Mouse (Mus musculus): ENCODE measurements around the gene Icos. TPM values are rescaled to one million over a fixed set of nuclear protein-coding genes. Genes with fewer than 3 reads are reported as not detected.

Icos gene
- total RNA-seq, 2 experiments from 2014 or later, result 0.11 to 0.31 TPM

GRCm38 (mm10) chr1:60959246-60959645 is 18.5 kb upstream of the Icos start:
- DNase-seq, result no peak
- intact Hi-C loops (cut with DNase I; ENCODE audit: low total_unique reads), result no loop called here

- intact Hi-C loops (cut with DNase I; ENCODE audit: low total_unique reads), result no loop called here
- peak; percentile 22 for DNase-seq
Measured at GRCm38 (mm10) chr1:60960451-60960850, 17.3 kb upstream of the Icos start.

- peak; percentile 49 for DNase-seq
- intact Hi-C loops (cut with DNase I; ENCODE audit: low total_unique reads), result no loop called here
Measured at GRCm38 (mm10) chr1:60961080-60961479, 16.6 kb upstream of the Icos start.

- intact Hi-C loops (cut with DNase I; ENCODE audit: low total_unique reads), result no loop called here
- DNase-seq, result no peak
Measured at GRCm38 (mm10) chr1:60962095-60962494, 15.6 kb upstream of the Icos start.

- intact Hi-C loops (cut with DNase I; ENCODE audit: low total_unique reads), result no loop called here
- no peak for DNase-seq
Measured at GRCm38 (mm10) chr1:60967521-60967920, 10.2 kb upstream of the Icos start.

GRCm38 (mm10) chr1:60970846-60971245 is 6.9 kb upstream of the Icos start:
- intact Hi-C loops (cut with DNase I; ENCODE audit: low total_unique reads), result no loop called here

GRCm38 (mm10) chr1:60974221-60974620 is 3.5 kb upstream of the Icos start:
- DNase-seq, result no peak

More at GRCm38 (mm10) chr1:60970846-60971245, 6.9 kb upstream of the Icos start:
- no peak for DNase-seq

GRCm38 (mm10) chr1:60975646-60976294 is 2.0 kb upstream of the Icos start:
- intact Hi-C loops (cut with DNase I; ENCODE audit: low total_unique reads), result no loop called here
- no peak for DNase-seq

More at GRCm38 (mm10) chr1:60974221-60974620, 3.5 kb upstream of the Icos start:
- intact Hi-C loops (cut with DNase I; ENCODE audit: low total_unique reads), result no loop called here

GRCm38 (mm10) chr1:60979126-60979842 is 1.6 kb downstream of the Icos start:
- no peak for DNase-seq
- intact Hi-C loops (cut with DNase I; ENCODE audit: low total_unique reads), result no loop called here

GRCm38 (mm10) chr1:60979843-60980235 is 2.1 kb downstream of the Icos start:
- intact Hi-C loops (cut with DNase I; ENCODE audit: low total_unique reads), result no loop called here
- DNase-seq, result no peak

- no peak for DNase-seq
- intact Hi-C loops (cut with DNase I; ENCODE audit: low total_unique reads), result no loop called here
Measured at GRCm38 (mm10) chr1:60985075-60985474, 7.3 kb downstream of the Icos start.

GRCm38 (mm10) chr1:60986141-60986540 is 8.4 kb downstream of the Icos start:
- intact Hi-C loops (cut with DNase I; ENCODE audit: low total_unique reads), result no loop called here
- no peak for DNase-seq

GRCm38 (mm10) chr1:60989086-60989485 is 11.4 kb downstream of the Icos start:
- intact Hi-C loops (cut with DNase I; ENCODE audit: low total_unique reads), result no loop called here
- no peak for DNase-seq

- no peak for DNase-seq
- intact Hi-C loops (cut with DNase I; ENCODE audit: low total_unique reads), result no loop called here
Measured at GRCm38 (mm10) chr1:60990305-60990704, 12.6 kb downstream of the Icos start.

GRCm38 (mm10) chr1:60998008-60998557 is 20.4 kb downstream of the Icos start:
- intact Hi-C loops (cut with DNase I; ENCODE audit: low total_unique reads), result no loop called here
- DNase-seq, result no peak

- no peak for DNase-seq
Measured at GRCm38 (mm10) chr1:60998689-60999088, 21.0 kb downstream of the Icos start.

GRCm38 (mm10) chr1:61001786-61002354 is 24.1 kb downstream of the Icos start:
- no peak for DNase-seq
- intact Hi-C loops (cut with DNase I; ENCODE audit: low total_unique reads), result no loop called here

More at GRCm38 (mm10) chr1:60998689-60999088, 21.0 kb downstream of the Icos start:
- intact Hi-C loops (cut with DNase I; ENCODE audit: low total_unique reads), result no loop called here

GRCm38 (mm10) chr1:61006229-61006628 is 28.5 kb downstream of the Icos start:
- DNase-seq, result no peak
- intact Hi-C loops (cut with DNase I; ENCODE audit: low total_unique reads), result no loop called here

GRCm38 (mm10) chr1:61007516-61007915 is 29.8 kb downstream of the Icos start:
- DNase-seq, result no peak
- intact Hi-C loops (cut with DNase I; ENCODE audit: low total_unique reads), result no loop called here

GRCm38 (mm10) chr1:61016578-61017118 is 38.9 kb downstream of the Icos start:
- intact Hi-C loops (cut with DNase I; ENCODE audit: low total_unique reads), result no loop called here
- DNase-seq, result no peak
